Mouse (Mus musculus) ZHBTc4 (cell line): ENCODE data around the gene Zyg11a.
"Not testable (repeated sequence)": the region's sequence is repeated elsewhere in the genome, so short reads cannot be mapped to it uniquely, and the experiment has no call there.

Source experiments
- DNase-seq: peaks from one replicate; pipeline ENCODE4 v3.0.0-alpha.2; 2011; ENCODE audit warnings: low read depth, low spot score

The Zyg11a gene

DNA sequence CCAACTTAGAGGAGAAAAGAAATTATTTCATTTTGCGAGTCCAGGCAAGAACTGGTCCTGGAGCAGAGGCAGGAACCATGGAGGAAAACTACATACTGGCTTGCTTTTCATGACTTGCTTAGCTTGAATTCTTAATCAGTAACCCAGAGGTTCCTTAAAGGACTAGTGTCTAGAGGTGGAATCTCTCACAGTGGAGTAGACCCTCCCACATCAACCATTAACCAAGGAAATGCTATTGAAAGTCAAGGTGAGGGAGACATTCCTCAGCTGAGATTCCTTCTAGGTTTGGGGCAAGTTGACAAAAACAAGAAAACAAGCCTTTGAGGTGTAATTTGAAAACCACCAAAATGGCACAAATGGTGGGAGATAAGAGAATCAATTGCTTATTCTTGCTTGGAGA is 73.0 kb downstream of the Zyg11a start, which contains the start of gene Scp2:
Scp2 (minus strand) TSS at position 119 of the 400 bp plus-strand sequence.
- DNase-seq, result peak; percentile 47

DNA sequence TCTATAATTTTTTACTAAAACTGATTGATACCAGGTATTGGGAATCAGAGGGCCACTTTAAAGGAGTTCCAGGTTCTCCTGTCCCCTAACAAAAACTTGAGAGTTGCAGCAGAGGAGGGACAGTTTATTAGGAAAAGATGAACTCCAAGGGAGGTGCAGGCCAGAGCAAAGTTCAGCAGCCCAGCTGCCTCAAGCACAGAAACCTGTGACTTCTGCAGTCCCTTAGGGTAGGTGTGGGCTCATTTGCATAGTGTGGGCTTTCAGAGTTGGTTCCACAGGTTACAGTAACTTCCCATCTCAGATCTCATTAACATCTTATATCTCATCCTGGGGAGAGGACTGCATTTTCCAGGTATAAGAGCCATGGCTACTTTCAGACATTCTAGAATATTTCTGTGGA is 74.1 kb downstream of the Zyg11a start:
- DNase-seq, result no peak

DNA sequence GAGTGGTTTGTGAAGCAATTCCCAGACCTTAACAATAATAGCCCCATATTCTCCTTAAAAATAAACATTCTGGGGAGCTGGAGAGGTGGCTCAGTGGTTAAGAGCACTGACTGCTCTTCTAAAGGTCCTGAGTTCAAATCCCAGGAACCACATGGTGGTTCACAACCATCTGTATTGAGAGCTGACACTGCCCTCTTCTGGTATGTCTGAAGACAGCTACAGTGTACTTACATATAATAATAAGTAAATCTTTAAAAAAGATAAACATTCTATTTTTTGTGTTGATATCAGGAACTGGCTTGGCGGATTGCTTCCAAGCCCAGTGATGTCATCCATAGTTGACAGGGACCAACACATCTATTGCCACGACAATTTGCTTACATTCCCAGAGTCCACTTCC is 74.7 kb downstream of the Zyg11a start:
- not testable (repeated sequence) for DNase-seq

DNA sequence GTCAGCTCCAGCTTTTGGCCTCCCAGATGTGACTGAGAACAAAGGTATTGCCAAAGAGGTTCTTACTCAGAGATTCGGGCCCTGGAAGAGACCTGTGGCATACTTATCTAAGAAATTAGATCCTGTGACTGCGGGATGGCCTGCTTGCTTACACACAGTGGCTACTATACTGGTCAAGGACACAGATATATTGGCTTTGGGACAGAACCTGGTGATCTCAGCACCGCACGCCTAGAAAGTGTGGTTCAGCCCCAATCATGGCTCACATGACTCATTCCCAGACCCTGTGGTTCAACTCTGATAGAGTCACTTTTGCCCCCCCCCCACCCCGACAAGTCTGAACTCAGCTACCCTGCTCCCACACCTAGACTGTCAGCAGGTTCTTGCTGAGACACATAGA is 80.9 kb downstream of the Zyg11a start:
- no peak for DNase-seq
